Mouse (Mus musculus): ENCODE measurements around the gene Zfp189. TPM values are rescaled to one million over a fixed set of nuclear protein-coding genes. Genes with fewer than 3 reads are reported as not detected.

Gene Zfp189
- polyA plus RNA-seq, 1 experiment from 2014 or later, result 14.3 TPM

GRCm38 (mm10) chr4:49549383-49549782 lies 28.4 kb downstream of the Zfp189 start, which contains the start of gene Aldob:
Gene Aldob, minus strand, starts transcription at chr4:49549546.
- DNase-seq (ENCODE audit: low spot score, missing footprints), result no peak
- no peak within 1 kb of the TSS for H3K9ac ChIP-seq (ENCODE audit: low read length)
- WGBS, result 66% methylated on average over 3 of the region's 3 CpGs
- no peaks in the 10 kb centered on the region for H3K27me3 ChIP-seq (ENCODE audit: control insufficient read depth, insufficient read depth, low read length)
- no peaks in the 10 kb centered on the region for H3K36me3 ChIP-seq (ENCODE audit: control insufficient read depth, insufficient read depth, low read length)
- no peak within 1 kb of the TSS for H3K27ac ChIP-seq (ENCODE audit: low read depth, low read length)
- H3K4me1 ChIP-seq (ENCODE audit: control insufficient read depth, insufficient read depth, low read length), result no peaks in the 10 kb centered on the region
- H3K9me3 ChIP-seq (ENCODE audit: control insufficient read depth, low read length), result no peaks in the 10 kb centered on the region
- H3K4me3 ChIP-seq (ENCODE audit: low read depth, low read length), result no peak within 1 kb of the TSS
- no peak for ATAC-seq (ENCODE audit: low FRiP score)
- no peak within 1 kb of the TSS for H3K4me2 ChIP-seq

- Histone ChIP-seq H3K36me3 (ENCODE audit: control insufficient read depth, insufficient read depth, low read length) (no peaks in the 10 kb centered on the region), H3K9me3 (ENCODE audit: control insufficient read depth, low read length) (no peaks in the 10 kb centered on the region), H3K9ac (ENCODE audit: low read length) (no peak overlapping the region), H3K27ac (ENCODE audit: low read depth, low read length) (no peak overlapping the region), H3K4me1 (ENCODE audit: control insufficient read depth, insufficient read depth, low read length) (no peaks in the 10 kb centered on the region), H3K4me2 (no peak overlapping the region), H3K27me3 (ENCODE audit: control insufficient read depth, insufficient read depth, low read length) (no peaks in the 10 kb centered on the region), H3K4me3 (ENCODE audit: low read depth, low read length) (no peak overlapping the region)
- 91% methylated on average over 5 of the region's 5 CpGs for WGBS
- no peak for ATAC-seq (ENCODE audit: low FRiP score)
- DNase-seq (ENCODE audit: low spot score, missing footprints), result no peak
These were observed 32.4 kb downstream of the Zfp189 start for GRCm38 (mm10) chr4:49553380-49553779.

- Histone ChIP-seq H3K9me3 (ENCODE audit: control insufficient read depth, low read length) (no peaks in the 10 kb centered on the region), H3K4me2 (no peak overlapping the region), H3K9ac (ENCODE audit: low read length) (no peak overlapping the region), H3K27ac (ENCODE audit: low read depth, low read length) (no peak overlapping the region), H3K4me1 (ENCODE audit: control insufficient read depth, insufficient read depth, low read length) (no peaks in the 10 kb centered on the region), H3K27me3 (ENCODE audit: control insufficient read depth, insufficient read depth, low read length) (no peaks in the 10 kb centered on the region), H3K4me3 (ENCODE audit: low read depth, low read length) (no peak overlapping the region), H3K36me3 (ENCODE audit: control insufficient read depth, insufficient read depth, low read length) (no peaks in the 10 kb centered on the region)
- ATAC-seq (ENCODE audit: low FRiP score), result no peak
- no peak for DNase-seq (ENCODE audit: low spot score, missing footprints)
- 100% methylated on average over 7 of the region's 7 CpGs for WGBS
These were observed 36.4 kb downstream of the Zfp189 start for GRCm38 (mm10) chr4:49557375-49557774.

GRCm38 (mm10) chr4:49558181-49558580 lies 37.2 kb downstream of the Zfp189 start:
- H3K36me3 ChIP-seq (ENCODE audit: control insufficient read depth, insufficient read depth, low read length), result no peaks in the 10 kb centered on the region
- no peak overlapping the region for H3K9ac ChIP-seq (ENCODE audit: low read length)
- WGBS, result 84% methylated on average over 2 of the region's 2 CpGs
- H3K4me2 ChIP-seq, result no peak overlapping the region
- no peaks in the 10 kb centered on the region for H3K27me3 ChIP-seq (ENCODE audit: control insufficient read depth, insufficient read depth, low read length)
- no peaks in the 10 kb centered on the region for H3K9me3 ChIP-seq (ENCODE audit: control insufficient read depth, low read length)
- H3K4me3 ChIP-seq (ENCODE audit: low read depth, low read length), result no peak overlapping the region
- no peak for ATAC-seq (ENCODE audit: low FRiP score)
- no peaks in the 10 kb centered on the region for H3K4me1 ChIP-seq (ENCODE audit: control insufficient read depth, insufficient read depth, low read length)
- DNase-seq (ENCODE audit: low spot score, missing footprints), result no peak
- no peak overlapping the region for H3K27ac ChIP-seq (ENCODE audit: low read depth, low read length)

- H3K4me1 ChIP-seq (ENCODE audit: control insufficient read depth, insufficient read depth, low read length), result no peaks in the 10 kb centered on the region
- no peak overlapping the region for H3K4me3 ChIP-seq (ENCODE audit: low read depth, low read length)
- H3K27ac ChIP-seq (ENCODE audit: low read depth, low read length), result no peak overlapping the region
- DNase-seq (ENCODE audit: low spot score, missing footprints) (no peak), ATAC-seq (ENCODE audit: low FRiP score) (no peak)
- 79% methylated on average over 20 of the region's 20 CpGs for WGBS
- H3K9ac ChIP-seq (ENCODE audit: low read length), result no peak overlapping the region
- no peak overlapping the region for H3K4me2 ChIP-seq
- H3K36me3 ChIP-seq (ENCODE audit: control insufficient read depth, insufficient read depth, low read length), result no peaks in the 10 kb centered on the region
- no peaks in the 10 kb centered on the region for H3K27me3 ChIP-seq (ENCODE audit: control insufficient read depth, insufficient read depth, low read length)
- no peaks in the 10 kb centered on the region for H3K9me3 ChIP-seq (ENCODE audit: control insufficient read depth, low read length)
These were observed 39.2 kb downstream of the Zfp189 start for GRCm38 (mm10) chr4:49559915-49560772.

- peak; percentile 79 for ATAC-seq (ENCODE audit: low FRiP score)
- Histone ChIP-seq H3K4me2 (no peak overlapping the region), H3K4me1 (ENCODE audit: control insufficient read depth, insufficient read depth, low read length) (no peaks in the 10 kb centered on the region), H3K36me3 (ENCODE audit: control insufficient read depth, insufficient read depth, low read length) (no peaks in the 10 kb centered on the region), H3K27me3 (ENCODE audit: control insufficient read depth, insufficient read depth, low read length) (no peaks in the 10 kb centered on the region), H3K27ac (ENCODE audit: low read depth, low read length) (no peak overlapping the region), H3K4me3 (ENCODE audit: low read depth, low read length) (no peak overlapping the region), H3K9me3 (ENCODE audit: control insufficient read depth, low read length) (no peaks in the 10 kb centered on the region), H3K9ac (ENCODE audit: low read length) (no peak overlapping the region)
- WGBS, result 33% methylated on average over 3 of the region's 3 CpGs
- DNase-seq (ENCODE audit: low spot score, missing footprints), result peak; percentile 93
These were observed 46.6 kb downstream of the Zfp189 start for GRCm38 (mm10) chr4:49567613-49568012.

GRCm38 (mm10) chr4:49572194-49572593 lies 51.2 kb downstream of the Zfp189 start:
- H3K4me2 ChIP-seq, result no peak overlapping the region
- 92% methylated on average over 4 of the region's 4 CpGs for WGBS
- no peak for ATAC-seq (ENCODE audit: low FRiP score)

More at GRCm38 (mm10) chr4:49572194-49572593, 51.2 kb downstream of the Zfp189 start:
- DNase-seq (ENCODE audit: low spot score, missing footprints), result no peak
- no peaks in the 10 kb centered on the region for H3K4me1 ChIP-seq (ENCODE audit: control insufficient read depth, insufficient read depth, low read length)
- H3K9ac ChIP-seq (ENCODE audit: low read length), result no peak overlapping the region
- H3K9me3 ChIP-seq (ENCODE audit: control insufficient read depth, low read length), result no peaks in the 10 kb centered on the region
- H3K27ac ChIP-seq (ENCODE audit: low read depth, low read length), result no peak overlapping the region
- no peaks in the 10 kb centered on the region for H3K27me3 ChIP-seq (ENCODE audit: control insufficient read depth, insufficient read depth, low read length)
- H3K4me3 ChIP-seq (ENCODE audit: low read depth, low read length), result no peak overlapping the region
- no peaks in the 10 kb centered on the region for H3K36me3 ChIP-seq (ENCODE audit: control insufficient read depth, insufficient read depth, low read length)

Other genes starting within 250 kb of the Zfp189 start
- not detected in 2 replicates for gene Acnat2, start 113.0 kb upstream of the Zfp189 start, polyA plus RNA-seq (2014; fragmentation: Nextera tagmentation; extraction: Ambion mirVana)
- not detected in 2 replicates for gene Acnat1, start 47.3 kb upstream of the Zfp189 start, polyA plus RNA-seq (2014; fragmentation: Nextera tagmentation; extraction: Ambion mirVana)
- 0.08 and 0.42 TPM in 2 replicates for gene Baat, start 14.6 kb upstream of the Zfp189 start, polyA plus RNA-seq (2014; fragmentation: Nextera tagmentation; extraction: Ambion mirVana)
- gene Mrpl50, start 83 bp upstream of the Zfp189 start, polyA plus RNA-seq (2014; fragmentation: Nextera tagmentation; extraction: Ambion mirVana), result 97.8 and 108 TPM in 2 replicates
- gene Aldob, start 28.4 kb downstream of the Zfp189 start, polyA plus RNA-seq (2014; fragmentation: Nextera tagmentation; extraction: Ambion mirVana), result not detected in 2 replicates
- gene Tmem246, start 76.7 kb downstream of the Zfp189 start, polyA plus RNA-seq (2014; fragmentation: Nextera tagmentation; extraction: Ambion mirVana), result 20.5 and 21.4 TPM in 2 replicates
- 78.7 and 83.1 TPM in 2 replicates for gene Rnf20, start 110.8 kb downstream of the Zfp189 start, polyA plus RNA-seq (2014; fragmentation: Nextera tagmentation; extraction: Ambion mirVana)
- gene Ppp3r2, start 160.8 kb downstream of the Zfp189 start, polyA plus RNA-seq (2014; fragmentation: Nextera tagmentation; extraction: Ambion mirVana), result 0.14 TPM in 1 of 2 replicates, not detected in the other